Mouse (Mus musculus) layer of hippocampus, adult 18-20 months (tissue): ENCODE measurements at regions not wholly inside any gene's neighbourhood (a gene's known extent, or its start where the extent isn't known, plus 50 kb on each side); places are given as distances from the start of the nearest gene placed in this dataset.

Experiments used
- DNase-seq, 2 experiments: peaks; one replicate each; pipeline ENCODE4 v3.0.0; 2022; ENCODE audit warnings: low spot score in 2 of 2

GRCm38 (mm10) chr15:52954715-52955593 is 929.8 kb upstream of the Gm7489 start:
- DNase-seq = no peak

- no peak for DNase-seq
Observed at GRCm38 (mm10) chr15:52959711-52960110, 925.0 kb upstream of the Gm7489 start.

- DNase-seq = no peak
Observed at GRCm38 (mm10) chr15:52961491-52961890, 923.2 kb upstream of the Gm7489 start.

- no peak for DNase-seq
Observed at GRCm38 (mm10) chr15:52963918-52964317, 920.8 kb upstream of the Gm7489 start.

- DNase-seq = peak in 1 of 2 experiments; percentile 6
Observed at GRCm38 (mm10) chr15:52964403-52964802, 920.3 kb upstream of the Gm7489 start.

GRCm38 (mm10) chr15:52967801-52968235 is 916.9 kb upstream of the Gm7489 start:
- DNase-seq = no peak

- DNase-seq = no peak
Observed at GRCm38 (mm10) chr15:52982821-52983220, 901.9 kb upstream of the Gm7489 start.

GRCm38 (mm10) chr15:52990580-52990979 is 894.1 kb upstream of the Gm7489 start:
- DNase-seq = no peak

- no peak for DNase-seq
Observed at GRCm38 (mm10) chr15:52994351-52994750, 890.4 kb upstream of the Gm7489 start.

GRCm38 (mm10) chr15:52999200-52999599 is 885.5 kb upstream of the Gm7489 start:
- no peak for DNase-seq

GRCm38 (mm10) chr15:52999776-53000175 is 884.9 kb upstream of the Gm7489 start:
- DNase-seq = peak in 1 of 2 experiments; percentile 16

- peak in 1 of 2 experiments; percentile 49 for DNase-seq
Observed at GRCm38 (mm10) chr15:53001429-53001828, 883.3 kb upstream of the Gm7489 start.

GRCm38 (mm10) chr15:53001964-53002363 is 882.7 kb upstream of the Gm7489 start:
- DNase-seq = no peak

- DNase-seq = no peak
Observed at GRCm38 (mm10) chr15:53004078-53004477, 880.6 kb upstream of the Gm7489 start.

GRCm38 (mm10) chr15:53006844-53007243 is 877.9 kb upstream of the Gm7489 start:
- DNase-seq = no peak

GRCm38 (mm10) chr15:53009337-53009736 is 875.4 kb upstream of the Gm7489 start:
- no peak for DNase-seq
